15 mouse cellular contexts compared by ENCODE assay signal in the genomic region with DNA sequence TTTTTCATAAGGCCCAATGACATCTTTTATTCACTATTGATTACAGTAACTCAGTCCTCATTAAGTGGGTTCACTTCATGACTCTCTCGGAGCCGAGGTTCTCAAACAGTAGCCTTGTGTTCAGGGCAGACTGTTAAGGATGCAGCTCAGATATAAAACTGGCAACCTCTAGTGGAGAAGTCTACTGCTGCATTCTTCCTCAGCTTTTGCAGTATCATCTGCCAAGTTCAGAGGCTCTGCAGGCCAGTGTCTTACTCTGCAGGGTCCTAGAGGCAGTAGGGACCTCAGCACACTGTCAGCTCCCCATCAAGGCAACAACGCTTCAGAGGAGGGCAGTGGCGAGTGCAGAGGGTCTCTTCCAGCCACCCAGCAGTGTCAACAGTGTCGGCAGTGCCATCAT. TPM values are rescaled to one million over a fixed set of nuclear protein-coding genes. Genes with fewer than 3 reads are reported as not detected.
DNase-seq lines count a peak whose midpoint lies in the region; ATAC-seq and TF ChIP-seq lines count a peak whose summit lies in the region.
"Had no signal": no experiment of that assay in that cellular context is flagged by ENCODE, and none has a peak within 500 bp of the region (broad histone marks: within the 10 kb centered on the region; RNA-seq: fewer than 3 reads in every experiment).

No protein-coding gene starts in this region.

- H3K4me1 ChIP-seq in forebrain, postnatal 0 days (ENCODE audit: insufficient read depth): no peaks in the 10 kb centered on the region
- H3K4me1 ChIP-seq in forebrain, embryonic 12.5 days: no peaks in the 10 kb centered on the region
- H3K4me1 ChIP-seq: embryonic facial prominence, embryonic 15.5 days; megakaryocyte, embryonic 14.5 days had no signal

- no peaks in the 10 kb centered on the region for H3K27me3 ChIP-seq in forebrain, postnatal 0 days (ENCODE audit: insufficient read depth, low read length)
- H3K27me3 ChIP-seq in forebrain, embryonic 12.5 days: no peaks in the 10 kb centered on the region
- H3K27me3 ChIP-seq: embryonic facial prominence, embryonic 15.5 days; megakaryocyte, embryonic 14.5 days; Patski had no signal

- H3K9ac ChIP-seq in forebrain, postnatal 0 days: no peak overlapping the region
- no peak overlapping the region for H3K9ac ChIP-seq in forebrain, embryonic 12.5 days
- H3K9ac ChIP-seq: embryonic facial prominence, embryonic 15.5 days had no signal

- H3K36me3 ChIP-seq in forebrain, postnatal 0 days (ENCODE audit: insufficient read depth): peaks cover 75% of the 10 kb centered on the region
- peaks cover 82% of the 10 kb centered on the region for H3K36me3 ChIP-seq in forebrain, embryonic 12.5 days (replicated peaks)

- H3K27ac ChIP-seq in forebrain, postnatal 0 days (ENCODE audit: low read depth, low read length): no peak overlapping the region
- no peak overlapping the region for H3K27ac ChIP-seq in forebrain, embryonic 12.5 days
- H3K27ac ChIP-seq in layer of hippocampus, adult 2 months: 0 out of 2 replicates have a peak overlapping the region, but pooled peaks have one; percentile 28
- H3K27ac ChIP-seq: embryonic facial prominence, embryonic 15.5 days had no signal

- DNase-seq in forebrain, postnatal 0 days: no peak
- DNase-seq in layer of hippocampus, adult 2 months (ENCODE audit: low spot score in 2 of 2): peak in 1 of 2 experiments; percentile 30
- no peak for DNase-seq in layer of hippocampus, adult 11-12 months (ENCODE audit: low spot score)
- peak; percentile 44 for DNase-seq in lung, postnatal 10 days
- DNase-seq in lung, postnatal 25 days (ENCODE audit: low spot score): no peak
- DNase-seq: cerebellum, adult 11 months; heart, postnatal 14 days; layer of hippocampus, postnatal 36 days; thymus, postnatal 25 days had no signal

- 82% methylated on average over 5 of the region's 5 CpGs for WGBS in forebrain, postnatal 0 days
- 90% methylated on average over 5 of the region's 5 CpGs for WGBS in forebrain, embryonic 12.5 days

- TF ChIP-seq CTCF in forebrain, postnatal 0 days (IDR thresholded peaks at IDR 0.05; ENCODE audit: low read depth): peak; percentile 45
- peak; percentile 67 for TF ChIP-seq CTCF in layer of hippocampus, adult 2 months (conservative IDR thresholded peaks at IDR 0.05)

- peak; percentile 74 for ATAC-seq in forebrain, postnatal 0 days
- no peak for ATAC-seq in forebrain, embryonic 12.5 days (ENCODE audit: low FRiP score)
- 0 out of 2 replicates have a peak, but pooled peaks have one; percentile 24 for ATAC-seq in megakaryocyte-erythroid progenitor cell, adult 5-6 weeks (replicated peaks; ENCODE audit: low FRiP score, low TSS enrichment, poor library complexity, severe bottlenecking)
- ATAC-seq: forebrain, embryonic 14.5 days; Patski had no signal

- no peak overlapping the region for H3K4me2 ChIP-seq in forebrain, postnatal 0 days (ENCODE audit: low read depth)
- no peak overlapping the region for H3K4me2 ChIP-seq in forebrain, embryonic 12.5 days
- H3K4me2 ChIP-seq: embryonic facial prominence, embryonic 15.5 days had no signal

- no peak overlapping the region for H3K4me3 ChIP-seq in forebrain, postnatal 0 days (ENCODE audit: low read depth, low read length)
- H3K4me3 ChIP-seq in forebrain, embryonic 12.5 days (replicated peaks): no peak overlapping the region
- H3K4me3 ChIP-seq in layer of hippocampus, adult 2 months: no peak overlapping the region
- H3K4me3 ChIP-seq: embryonic facial prominence, embryonic 15.5 days; megakaryocyte, embryonic 14.5 days had no signal

- no peaks in the 10 kb centered on the region for H3K9me3 ChIP-seq in forebrain, postnatal 0 days (ENCODE audit: low read length)
- no peaks in the 10 kb centered on the region for H3K9me3 ChIP-seq in forebrain, embryonic 12.5 days
- H3K9me3 ChIP-seq: embryonic facial prominence, embryonic 15.5 days; megakaryocyte, embryonic 14.5 days had no signal

RNA-seq across cellular contexts. Expression of gene Cabin1, which starts 43.9 kb away (rescaled TPM):
- total RNA-seq in forebrain, postnatal 0 days (2014; rRNA removed): 67.0 and 85.5 TPM in 2 replicates
- 19.8 and 28.0 TPM in 2 replicates for polyA plus RNA-seq in forebrain, postnatal 0 days (2015; fragmentation: Nextera tagmentation; extraction: Ambion mirVana)
- polyA plus RNA-seq in forebrain, embryonic 12.5 days (2016; fragmentation: Nextera tagmentation; extraction: Ambion mirVana): 42.8 and 51.9 TPM in 2 replicates
- 10 to 100 TPM; 68.0 to 70.4 TPM for total RNA-seq in layer of hippocampus, adult 2 months (2021)
- 71.3 and 96.2 TPM in 2 replicates for total RNA-seq in megakaryocyte-erythroid progenitor cell, adult 5-6 weeks (2014; fragmentation: Nextera tagmentation)
- total RNA-seq in megakaryocyte-erythroid progenitor cell, adult 5-6 weeks (2017): 25.5 and 33.5 TPM in 2 replicates

RNA-seq across cellular contexts. Expression of gene Ddt, which starts 53.0 kb away (rescaled TPM):
- total RNA-seq in forebrain, postnatal 0 days (2014; rRNA removed): 33.3 and 39.7 TPM in 2 replicates
- 78.2 and 79.4 TPM in 2 replicates for polyA plus RNA-seq in forebrain, postnatal 0 days (2015; fragmentation: Nextera tagmentation; extraction: Ambion mirVana)
- 81.8 TPM in 2 replicates for polyA plus RNA-seq in forebrain, embryonic 12.5 days (2016; fragmentation: Nextera tagmentation; extraction: Ambion mirVana)
- total RNA-seq in layer of hippocampus, adult 2 months (2021): 10 to 100 TPM; 42.3 to 46.4 TPM
- total RNA-seq in megakaryocyte-erythroid progenitor cell, adult 5-6 weeks (2014; fragmentation: Nextera tagmentation): 41.3 and 45.6 TPM in 2 replicates
- total RNA-seq in megakaryocyte-erythroid progenitor cell, adult 5-6 weeks (2017): 39.1 and 49.7 TPM in 2 replicates
